Mouse (Mus musculus) left cerebral cortex, adult 2 months (tissue): ENCODE measurements around the gene Gm49387. TPM values are rescaled to one million over a fixed set of nuclear protein-coding genes. Genes with fewer than 3 reads are reported as not detected.
A peak's percentile ranks its signal among the peaks of the same experiment; 100 is the strongest.

Experiments
- DNase-seq, 2 experiments: peaks; one replicate each; pipeline ENCODE4 v3.0.0; 2021 to 2022; ENCODE audit warnings: low spot score in 2 of 2, mixed read lengths in 1 of 2; ENCODE audit errors: extremely low spot score in 1 of 2
- H3K27ac ChIP-seq: fragments of 200-600 bp; 2 replicates; pipeline ENCODE4 v1.8.1; 2022
- H3K4me3 ChIP-seq: fragments of 200-600 bp; 2 replicates; pipeline ENCODE4 v1.8.1; 2022
- CTCF ChIP-seq: fragments of 200-600 bp; IDR thresholded peaks from 2 replicates; pipeline ENCODE4 v1.8.1; 2022; ENCODE audit warnings: antibody characterized with exemption, mild to moderate bottlenecking, moderate library complexity
- intact Hi-C: fragments of 180-260 bp; cut with DNase I; formaldehyde crosslinking; loops from one replicate; pipeline ENCODE4 v1.15.1; 2025
- total RNA-seq, 2 experiments: library from RNA; stranded (reverse); gene quantifications; 2 replicates each; pipeline ENCODE4 v1.2.3; 2021

Gm49387 gene
- total RNA-seq, 2 experiments from 2014 or later: not detected

DNA sequence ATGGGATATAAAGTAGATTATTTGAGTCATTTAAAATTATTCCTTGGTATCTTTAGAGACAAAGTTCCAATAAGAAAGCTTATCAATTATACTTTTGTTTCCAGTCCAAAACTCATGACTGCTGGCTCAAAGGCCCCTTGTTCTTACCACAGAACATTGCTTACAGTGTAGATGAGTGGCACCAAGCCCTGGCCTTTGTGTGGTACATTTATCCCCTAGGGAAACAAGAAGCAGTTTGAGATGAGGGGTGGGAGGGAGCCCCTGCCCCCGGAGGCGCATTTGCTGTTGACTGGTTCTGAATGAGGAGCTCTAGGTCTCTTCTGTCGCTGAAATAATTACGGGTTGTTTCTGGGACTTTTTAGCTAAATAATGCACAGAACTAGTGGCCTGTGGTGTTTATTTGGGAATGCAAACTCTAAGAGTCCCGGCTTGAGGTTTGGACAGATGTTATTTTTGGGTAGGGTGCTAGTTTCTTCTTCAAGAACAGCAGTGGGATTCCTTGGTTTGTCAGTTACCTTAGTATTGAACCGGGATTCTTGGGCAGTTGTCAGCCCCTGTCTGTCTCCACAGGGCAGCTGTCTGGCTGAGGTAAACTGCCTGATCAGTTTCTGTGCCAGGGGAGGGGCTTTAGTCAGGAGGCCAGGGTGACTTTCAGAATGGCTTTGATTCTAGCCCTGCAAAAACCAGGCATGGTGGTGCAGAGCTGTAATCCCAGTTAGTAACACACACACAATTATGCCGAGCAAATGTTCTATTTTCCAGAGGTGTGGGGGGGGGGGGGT is 19.8 kb upstream of the Gm49387 start:
- H3K27ac ChIP-seq: peak overlapping the region; percentile 97
- H3K4me3 ChIP-seq: no peak overlapping the region
- intact Hi-C loops: no loop called here
- DNase-seq: peak in 1 of 2 experiments; percentile 24
- TF ChIP-seq CTCF: no peak

DNA sequence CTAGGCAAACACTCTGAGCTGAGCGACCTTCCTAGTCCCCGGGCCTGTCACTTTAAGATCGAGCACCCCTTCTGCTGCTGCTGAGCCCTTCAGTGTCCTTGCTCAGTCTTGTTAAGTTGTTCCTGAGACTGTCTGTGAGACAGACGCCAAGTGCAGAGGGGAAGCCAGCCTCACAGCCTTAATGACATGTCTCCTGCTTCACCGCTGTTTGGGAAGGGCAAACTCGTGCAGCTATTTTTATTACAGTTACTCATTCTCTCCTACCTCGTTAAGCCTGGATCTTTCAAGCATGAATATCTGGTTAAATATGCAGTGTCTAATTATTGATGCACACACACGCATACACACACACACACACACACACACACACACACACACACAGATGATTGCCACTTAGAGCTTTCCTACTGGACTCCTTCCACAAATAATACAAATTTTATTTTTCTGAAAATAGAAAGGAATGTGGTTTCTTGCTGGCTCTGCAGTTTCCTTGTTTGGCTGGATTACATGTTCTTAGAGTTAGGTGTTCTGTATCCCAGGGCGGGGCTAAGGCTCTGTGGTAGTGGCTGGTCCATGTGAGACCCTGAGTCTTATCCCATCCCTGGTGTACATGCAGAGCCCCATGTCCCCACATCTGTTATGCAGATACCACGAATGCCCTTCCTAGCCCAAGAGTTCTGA is 19.0 kb upstream of the Gm49387 start:
- TF ChIP-seq CTCF: no peak
- Histone ChIP-seq H3K27ac (peak overlapping the region; percentile 97), H3K4me3 (no peak overlapping the region)
- peak in 1 of 2 experiments; percentile 38 for DNase-seq
- intact Hi-C loops: loop anchor here (5.0 kb wide), 2 partner anchors 283 to 418 kb away; no protein-coding TSS in a partner anchor

DNA sequence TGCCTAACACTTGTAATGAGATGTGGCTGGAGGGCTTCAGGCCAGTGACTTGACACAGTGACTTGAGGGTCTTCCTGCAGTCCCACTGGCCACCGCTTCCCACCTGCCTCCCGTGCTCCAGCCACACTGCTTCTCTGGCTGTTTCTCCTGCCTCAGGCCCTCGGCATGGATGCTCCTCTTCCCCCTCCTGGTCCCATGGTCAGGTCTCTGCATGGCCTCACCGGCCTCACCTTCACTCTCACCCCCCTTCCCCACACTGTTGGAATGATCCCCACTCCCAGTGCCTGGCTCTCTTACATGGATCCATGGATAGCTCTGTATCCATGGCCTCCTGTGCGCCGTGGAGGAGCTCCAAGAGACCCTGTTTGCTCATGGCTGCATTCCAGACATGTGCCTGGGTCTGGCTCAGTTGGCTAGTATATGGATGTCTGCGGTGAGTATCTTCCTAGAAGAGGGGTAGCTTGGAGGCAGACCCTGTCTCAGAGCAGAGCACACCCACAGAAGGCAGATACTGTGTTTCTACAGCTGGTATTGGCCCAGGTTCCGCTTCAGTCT is 17.5 kb upstream of the Gm49387 start:
- no peak overlapping the region for H3K4me3 ChIP-seq
- TF ChIP-seq CTCF: no peak
- peak in 1 of 2 experiments; percentile 9 for DNase-seq
- no peak overlapping the region for H3K27ac ChIP-seq
- intact Hi-C loops: loop anchor here (5.0 kb wide), 2 partner anchors 284 to 419 kb away; no protein-coding TSS in a partner anchor

DNA sequence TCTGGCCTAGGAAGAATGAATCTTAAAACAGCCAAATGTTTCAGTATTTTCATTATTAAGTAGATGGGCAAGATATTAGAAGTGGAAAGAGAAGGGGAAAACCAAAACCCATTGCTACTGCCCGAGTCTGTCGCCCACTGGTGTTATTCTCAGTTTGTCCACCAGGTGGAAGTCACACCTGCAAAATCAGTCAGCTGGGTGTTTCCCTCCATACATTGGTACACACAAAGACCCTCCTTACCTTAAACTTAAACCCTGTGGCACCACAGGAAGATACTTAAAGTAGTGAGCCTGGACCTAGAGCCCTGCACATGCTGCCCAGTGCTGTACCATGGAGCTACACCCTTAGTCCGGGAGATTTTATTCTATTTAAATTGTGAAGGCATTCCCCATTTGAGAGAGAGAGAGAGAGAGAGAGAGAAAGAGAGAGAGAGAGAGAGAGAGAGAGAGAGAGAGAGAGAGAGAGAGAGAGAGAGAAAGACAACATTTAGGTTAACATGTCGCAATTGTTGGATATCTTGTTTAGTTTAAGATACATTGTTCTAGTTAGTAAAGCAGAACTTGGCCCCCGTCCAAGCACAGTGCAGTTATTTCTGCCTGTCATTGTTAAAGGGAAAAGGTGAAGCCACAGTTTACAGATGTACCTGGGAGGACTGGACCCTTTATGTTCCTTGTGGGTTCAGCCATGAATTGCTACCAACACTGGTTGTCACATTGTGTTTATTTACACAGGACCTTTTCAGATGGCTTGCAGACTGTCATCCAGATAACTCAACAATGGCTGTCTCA is 16.4 kb upstream of the Gm49387 start:
- H3K27ac ChIP-seq: peak overlapping the region; percentile 33; the same call in 1 of the 2 replicates
- intact Hi-C loops: loop anchor here (1.0 to 5.0 kb wide), 3 partner anchors 133 to 420 kb away; no protein-coding TSS in a partner anchor

DNA sequence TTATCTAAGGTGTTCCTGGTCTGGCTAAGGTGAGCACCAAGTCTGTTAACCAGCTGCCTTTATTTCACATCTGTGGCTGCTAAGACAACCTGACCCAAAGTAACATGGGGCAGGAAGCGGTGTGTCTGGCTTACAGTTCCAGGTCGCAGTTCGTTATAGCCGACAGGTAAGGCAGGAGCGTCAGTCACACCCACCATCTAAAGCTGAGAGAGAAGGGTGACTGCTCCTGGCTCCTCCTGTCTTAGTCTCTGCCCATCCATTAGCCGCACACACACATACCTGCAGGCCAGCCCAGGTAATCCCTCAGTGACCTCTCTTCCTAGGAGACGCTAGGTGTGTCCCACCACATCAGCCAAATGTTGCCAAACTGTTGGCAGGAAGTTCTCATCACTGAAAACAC is 15.7 kb upstream of the Gm49387 start:
- no peak overlapping the region for H3K27ac ChIP-seq
- no peak for TF ChIP-seq CTCF
- DNase-seq: no peak
- H3K4me3 ChIP-seq: no peak overlapping the region
- intact Hi-C loops: loop anchor here (5.0 kb wide), 2 partner anchors 286 to 421 kb away; no protein-coding TSS in a partner anchor

More for the DNA sequence above, 16.4 kb upstream of the Gm49387 start:
- TF ChIP-seq CTCF: peak; percentile 96
- H3K4me3 ChIP-seq: no peak overlapping the region
- DNase-seq: peak; percentile 68 to 82

DNA sequence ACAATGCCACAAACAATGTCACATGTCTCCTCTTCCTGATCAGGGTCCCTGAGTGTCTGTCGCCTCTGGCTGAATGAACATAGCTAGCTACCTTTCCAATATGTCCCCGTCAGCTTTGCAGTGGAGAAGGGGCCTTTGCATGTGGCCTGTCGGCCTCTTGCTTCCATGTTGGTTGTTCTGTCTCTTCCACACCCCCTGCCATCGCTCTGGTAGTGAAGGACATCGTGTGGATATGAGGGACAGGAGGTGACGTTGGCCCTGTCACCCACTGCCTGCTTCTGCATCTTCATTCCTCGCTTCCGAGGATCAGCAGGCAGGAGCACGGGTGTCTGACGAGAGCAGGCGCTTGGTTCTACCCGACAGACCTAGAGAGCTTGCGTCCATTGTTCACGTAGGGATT is 14.7 kb upstream of the Gm49387 start:
- intact Hi-C loops: loop anchor here (5.0 kb wide), 2 partner anchors 287 to 422 kb away; no protein-coding TSS in a partner anchor
- no peak for DNase-seq
- Histone ChIP-seq H3K27ac (no peak overlapping the region), H3K4me3 (no peak overlapping the region)
- no peak for TF ChIP-seq CTCF

DNA sequence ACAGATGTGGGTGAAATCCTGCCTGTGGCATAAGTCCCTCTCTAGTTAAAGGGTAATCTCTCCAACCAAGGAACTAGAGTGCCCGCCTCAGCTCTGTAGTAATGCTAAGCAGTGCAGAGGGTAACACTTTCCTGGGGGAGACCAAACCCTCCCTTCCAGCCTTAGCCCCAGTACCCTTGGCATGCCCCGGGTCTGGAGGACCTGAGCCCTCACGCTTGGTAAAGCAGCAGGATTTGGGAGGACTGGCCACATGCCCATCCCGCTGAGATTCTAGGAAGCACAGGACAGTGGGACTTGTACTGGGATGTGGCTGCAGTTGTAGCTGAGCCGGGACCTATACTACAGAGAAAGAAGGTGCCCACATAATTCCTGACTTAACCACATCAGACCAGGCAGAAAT is 14.1 kb upstream of the Gm49387 start:
- intact Hi-C loops: loop anchor here (5.0 kb wide), 2 partner anchors 287 to 422 kb away; no protein-coding TSS in a partner anchor
- Histone ChIP-seq H3K4me3 (no peak overlapping the region), H3K27ac (no peak overlapping the region)
- TF ChIP-seq CTCF: no peak
- DNase-seq: no peak

DNA sequence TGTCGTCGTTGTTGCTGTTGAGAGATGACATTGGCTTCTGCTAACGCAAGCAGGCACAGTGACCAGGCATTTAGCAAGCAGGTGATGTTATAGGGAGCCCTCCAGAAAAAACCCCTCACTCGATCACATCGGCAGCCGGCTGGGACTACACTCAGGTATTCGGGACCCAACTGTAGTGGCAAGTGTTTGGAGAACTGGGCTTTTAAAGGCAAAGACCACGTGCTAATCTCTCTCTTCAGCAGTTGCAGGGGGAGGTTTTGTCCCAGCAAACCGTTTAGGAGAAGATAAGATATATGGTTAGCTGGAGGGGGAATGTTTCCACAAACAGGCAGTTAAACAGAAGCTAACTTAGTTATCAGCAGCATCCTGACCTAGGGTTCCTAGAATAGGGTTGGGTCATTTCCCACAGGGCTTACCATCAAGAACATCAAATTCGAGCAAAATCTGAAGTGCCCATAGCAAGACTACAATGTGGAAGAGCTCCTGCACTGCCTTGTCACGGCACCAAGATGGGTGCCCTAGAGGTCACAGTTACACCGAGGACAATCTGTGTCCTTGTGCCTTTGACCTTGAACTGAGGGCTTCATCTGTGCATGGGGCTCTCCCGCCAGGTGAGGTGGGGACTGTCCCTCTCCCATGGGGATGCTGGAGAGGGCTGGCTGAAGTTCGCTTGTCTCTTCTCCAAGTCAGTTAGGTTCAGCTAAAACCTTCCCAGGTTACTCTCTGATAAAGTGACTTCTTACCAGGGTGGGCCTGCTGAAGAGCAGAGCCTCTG is 12.6 kb upstream of the Gm49387 start:
- Histone ChIP-seq H3K4me3 (no peak overlapping the region), H3K27ac (no peak overlapping the region)
- intact Hi-C loops: no loop called here
- TF ChIP-seq CTCF: no peak
- DNase-seq: no peak

DNA sequence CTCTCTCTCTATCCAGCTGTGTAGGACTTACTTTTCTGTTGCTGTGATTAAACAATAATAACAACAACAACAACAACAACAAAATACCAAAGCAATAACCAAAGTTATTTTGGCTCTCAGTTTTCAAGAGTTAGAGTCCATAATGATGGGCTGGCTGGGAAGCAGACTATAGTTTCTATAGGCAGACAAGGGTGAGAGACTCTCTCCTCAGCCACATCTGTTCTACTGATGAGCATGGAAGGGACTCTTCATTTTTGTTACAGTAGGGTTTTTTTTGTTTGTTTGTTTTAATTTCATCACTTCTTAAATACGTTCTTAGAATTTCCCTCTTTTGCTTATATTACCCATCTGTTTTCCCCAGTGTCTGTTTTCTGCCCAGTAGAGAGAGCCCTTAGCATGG is 11.9 kb upstream of the Gm49387 start:
- H3K27ac ChIP-seq: no peak overlapping the region
- no peak for DNase-seq
- H3K4me3 ChIP-seq: no peak overlapping the region
- intact Hi-C loops: no loop called here
- TF ChIP-seq CTCF: no peak

DNA sequence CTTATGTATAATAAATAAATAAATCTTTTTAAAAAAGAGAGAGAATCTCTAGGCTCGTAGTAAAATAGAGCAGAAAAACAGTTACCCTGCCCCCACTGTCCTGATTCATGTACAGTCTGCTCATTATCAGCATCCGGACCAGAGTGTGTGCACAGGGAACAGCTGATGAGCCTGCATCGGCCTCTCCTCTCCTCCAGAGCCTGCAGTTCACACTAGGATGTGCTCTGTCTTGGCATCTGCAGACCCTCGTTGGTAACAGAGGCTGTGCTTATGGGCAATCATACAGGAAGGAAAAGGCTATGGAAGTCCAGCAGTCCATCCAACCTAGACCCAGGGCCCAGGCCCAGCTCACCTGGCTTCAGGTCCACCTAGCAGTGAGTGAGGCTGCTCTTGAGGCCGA is 11.4 kb upstream of the Gm49387 start:
- no peak for DNase-seq
- intact Hi-C loops: no loop called here
- H3K27ac ChIP-seq: no peak overlapping the region

DNA sequence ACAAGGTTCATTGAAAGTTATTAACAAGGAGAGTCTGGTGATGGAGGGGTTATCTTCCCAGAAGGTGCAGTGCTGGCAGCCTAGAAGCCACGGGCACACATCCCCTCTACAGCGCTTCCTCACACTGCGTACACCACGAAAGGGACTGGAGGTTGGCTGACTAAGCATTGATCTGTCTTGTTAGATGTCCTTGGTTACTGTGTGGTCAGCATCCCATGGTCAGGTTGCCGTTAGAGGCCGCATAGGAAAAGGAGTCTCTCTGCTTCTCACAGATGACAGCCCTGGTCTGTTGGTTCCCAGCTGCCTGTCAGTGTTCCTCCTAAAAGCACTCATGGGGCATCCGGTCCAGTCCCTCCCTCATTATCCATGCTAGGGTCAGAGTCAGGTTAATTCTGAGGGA is 10.5 kb upstream of the Gm49387 start:
- no peak for TF ChIP-seq CTCF
- no peak for DNase-seq
- intact Hi-C loops: no loop called here
- no peak overlapping the region for H3K4me3 ChIP-seq
- no peak overlapping the region for H3K27ac ChIP-seq

More for the DNA sequence above, 11.4 kb upstream of the Gm49387 start:
- no peak for TF ChIP-seq CTCF
- H3K4me3 ChIP-seq: no peak overlapping the region
